Mouse (Mus musculus): ENCODE data around the gene Fam122a. TPM values are rescaled to one million over a fixed set of nuclear protein-coding genes. Genes with fewer than 3 reads are reported as not detected.

Gene Fam122a
- polyA plus RNA-seq, 1 experiment, result 12.6 TPM

DNA sequence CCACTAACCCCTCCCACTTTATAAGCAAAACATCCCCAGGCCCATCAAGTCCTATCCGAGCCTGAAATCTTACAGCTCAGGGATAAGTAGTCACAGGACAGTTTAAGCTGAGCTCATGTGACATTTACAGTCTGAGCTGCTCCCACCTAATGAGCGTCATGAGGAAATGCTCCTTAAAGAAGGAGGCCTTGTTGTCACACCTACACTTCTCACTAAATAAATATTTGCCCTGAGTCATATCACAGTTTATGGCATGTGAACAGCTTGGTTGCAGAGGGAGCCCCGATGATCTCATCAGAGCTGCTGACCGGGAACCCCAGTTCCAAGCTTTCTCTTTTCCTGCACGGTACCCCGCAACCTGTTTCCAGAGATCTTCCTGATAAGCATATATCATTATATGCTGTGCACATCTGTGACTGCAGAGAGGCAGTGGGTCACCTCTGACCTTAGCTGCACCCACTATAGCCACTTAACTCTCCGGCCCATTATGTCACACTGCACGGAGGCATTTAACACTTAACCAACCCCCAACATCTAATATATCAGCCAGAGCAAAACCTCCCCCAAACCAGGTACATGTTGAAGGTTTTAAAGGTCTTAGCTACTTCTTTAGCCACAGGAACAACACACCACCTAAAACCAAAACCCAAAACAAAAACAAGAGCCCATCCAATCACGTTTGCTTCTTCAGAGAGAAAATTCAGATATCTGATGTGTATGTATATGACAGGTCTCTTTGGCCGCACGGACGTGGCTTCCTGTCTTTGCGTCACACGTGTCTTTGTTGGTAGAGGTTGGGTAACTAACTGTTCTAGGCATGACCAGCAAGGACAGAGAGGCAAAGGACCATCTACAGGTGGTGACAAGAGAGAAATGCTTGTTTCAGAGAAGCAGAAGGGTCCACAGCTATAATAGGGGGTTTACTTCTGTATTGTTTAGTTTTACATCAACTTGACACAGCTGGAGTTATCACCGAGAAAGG, 37.8 kb upstream of the Fam122a start:
- Histone ChIP-seq H3K4me1 (ENCODE audit: control insufficient read depth, insufficient read depth, low read length) (no peaks in the 10 kb centered on the region), H3K27ac (ENCODE audit: insufficient read depth, low read length) (no peak overlapping the region), H3K4me3 (ENCODE audit: insufficient read depth, low read length) (no peak overlapping the region)
- TF ChIP-seq POLR2A (IDR thresholded peaks at IDR 0.05; ENCODE audit: low read depth, low read length), result no peak

DNA sequence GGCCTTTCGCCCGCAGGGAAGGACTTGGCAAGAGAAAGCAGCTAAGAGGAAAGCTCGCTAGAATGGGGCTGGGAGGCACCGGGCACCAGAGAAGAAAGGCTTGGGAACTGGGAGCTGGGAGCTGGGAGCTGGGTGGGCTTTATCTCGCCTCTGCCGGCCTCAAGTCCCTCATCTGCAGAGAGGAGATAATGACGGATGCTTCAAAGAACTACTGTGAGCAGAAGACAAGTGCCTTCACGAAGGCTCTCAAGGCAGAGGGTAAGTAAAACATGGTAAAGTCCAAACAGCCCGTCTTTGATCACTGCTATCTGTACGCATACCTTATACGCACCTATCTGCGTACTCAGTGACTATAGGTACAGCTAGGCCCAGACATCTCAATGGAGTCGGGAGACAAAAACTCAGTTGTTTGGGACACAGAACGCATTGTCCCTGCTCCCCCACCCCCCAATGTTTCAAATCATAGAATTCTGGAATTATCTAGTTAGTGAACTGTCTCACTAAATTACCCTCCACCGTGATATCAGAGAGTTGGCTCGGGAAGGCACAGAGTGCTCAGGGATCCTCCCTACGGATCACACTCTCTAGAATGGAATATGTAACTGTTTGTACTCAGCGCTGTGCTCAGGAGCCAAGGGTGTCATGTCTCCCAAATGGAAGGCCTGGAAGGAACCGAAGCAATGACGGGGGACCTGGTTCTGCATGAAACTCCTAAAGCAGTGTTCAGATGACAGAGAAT, 36.1 kb upstream of the Fam122a start:
- H3K4me1 ChIP-seq (ENCODE audit: control insufficient read depth, insufficient read depth, low read length), result no peaks in the 10 kb centered on the region
- TF ChIP-seq CTCF (IDR thresholded peaks at IDR 0.05; ENCODE audit: borderline replicate concordance, insufficient read depth, low read length) (no peak), POLR2A (IDR thresholded peaks at IDR 0.05; ENCODE audit: low read depth, low read length) (no peak)
- H3K27ac ChIP-seq (ENCODE audit: insufficient read depth, low read length), result no peak overlapping the region
- no peak overlapping the region for H3K4me3 ChIP-seq (ENCODE audit: insufficient read depth, low read length)

DNA sequence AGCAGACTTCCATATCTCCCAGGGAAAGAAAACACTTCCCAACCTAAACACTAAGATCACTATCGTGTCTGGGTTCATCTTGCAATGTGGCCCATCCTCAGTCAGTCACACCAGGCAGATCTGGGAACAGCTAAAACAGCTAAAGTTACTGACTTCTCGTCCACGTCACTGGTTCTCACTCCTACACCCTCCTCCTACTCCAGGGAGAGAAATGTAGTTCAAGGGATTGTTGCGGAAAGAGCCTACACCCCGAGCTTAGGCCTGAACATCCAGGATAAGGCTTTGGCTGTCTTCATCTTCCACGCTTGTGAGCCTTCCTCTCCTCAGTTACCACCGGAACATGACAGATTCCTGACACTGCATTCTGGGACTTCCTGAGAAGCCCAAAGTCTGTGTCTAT, 34.8 kb upstream of the Fam122a start:
- no peak overlapping the region for H3K27ac ChIP-seq (ENCODE audit: insufficient read depth, low read length)
- H3K4me1 ChIP-seq (ENCODE audit: control insufficient read depth, insufficient read depth, low read length), result no peaks in the 10 kb centered on the region
- H3K4me3 ChIP-seq (ENCODE audit: insufficient read depth, low read length), result no peak overlapping the region
- TF ChIP-seq POLR2A (IDR thresholded peaks at IDR 0.05; ENCODE audit: low read depth, low read length) (no peak), CTCF (IDR thresholded peaks at IDR 0.05; ENCODE audit: borderline replicate concordance, insufficient read depth, low read length) (no peak)

DNA sequence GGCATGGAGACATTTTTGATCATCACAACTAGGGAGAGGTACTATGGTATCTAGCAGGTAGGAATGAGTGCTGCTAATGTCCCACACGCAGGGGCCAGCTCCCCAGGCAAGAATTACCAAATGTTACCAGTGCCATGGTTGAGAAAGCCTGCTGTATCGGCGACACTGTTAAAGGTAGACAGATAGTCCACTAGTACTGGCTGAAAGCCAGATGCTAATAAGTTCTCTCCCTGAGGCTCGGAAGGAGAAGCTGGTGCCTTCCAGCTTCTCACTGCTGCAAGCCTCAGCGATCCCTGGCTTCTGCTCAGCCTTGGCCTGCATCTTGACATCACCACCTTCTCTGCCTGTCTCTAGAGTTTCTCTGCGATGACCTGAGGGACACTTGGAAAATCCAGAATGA, 32.2 kb upstream of the Fam122a start:
- Histone ChIP-seq H3K27ac (ENCODE audit: insufficient read depth, low read length) (no peak overlapping the region), H3K4me3 (ENCODE audit: insufficient read depth, low read length) (no peak overlapping the region), H3K4me1 (ENCODE audit: control insufficient read depth, insufficient read depth, low read length) (no peaks in the 10 kb centered on the region)
- TF ChIP-seq POLR2A (IDR thresholded peaks at IDR 0.05; ENCODE audit: low read depth, low read length) (no peak), CTCF (IDR thresholded peaks at IDR 0.05; ENCODE audit: borderline replicate concordance, insufficient read depth, low read length) (no peak)

DNA sequence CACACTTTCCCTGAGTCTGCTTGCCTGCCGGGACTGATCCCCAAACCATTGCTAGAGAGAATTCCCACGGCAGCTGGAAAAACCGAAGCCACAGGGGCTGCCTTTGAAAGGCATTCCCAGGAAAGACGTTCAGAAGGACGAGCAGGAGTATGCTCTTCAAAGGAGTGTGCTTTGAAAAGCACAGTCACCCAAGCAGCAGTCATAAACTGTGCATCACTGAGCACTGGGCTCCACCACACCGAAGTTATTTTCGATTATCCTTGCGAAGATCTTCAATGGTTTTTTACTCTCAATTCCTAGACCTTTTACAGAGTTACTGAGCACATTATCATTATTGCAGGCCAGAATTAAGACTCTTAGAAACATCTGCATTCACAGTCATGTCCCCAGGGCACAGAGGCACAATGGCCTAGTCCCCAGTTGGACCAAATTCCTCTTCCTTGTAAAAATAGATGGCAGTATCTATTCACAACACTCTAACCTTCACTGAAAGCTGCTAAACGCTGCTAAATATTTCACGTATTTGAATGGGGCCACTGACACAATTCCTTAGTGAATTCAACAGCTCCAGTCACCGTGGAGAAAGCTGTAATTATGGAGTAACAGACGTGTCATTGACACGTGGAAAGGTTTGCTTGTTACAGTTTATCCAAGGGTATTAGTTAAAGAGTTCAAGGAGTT, 31.1 kb upstream of the Fam122a start:
- no peak for TF ChIP-seq CTCF (IDR thresholded peaks at IDR 0.05; ENCODE audit: borderline replicate concordance, insufficient read depth, low read length)
- no peak for TF ChIP-seq POLR2A (IDR thresholded peaks at IDR 0.05; ENCODE audit: low read depth, low read length)
- no peak overlapping the region for H3K4me3 ChIP-seq (ENCODE audit: insufficient read depth, low read length)
- no peak overlapping the region for H3K27ac ChIP-seq (ENCODE audit: insufficient read depth, low read length)
- H3K4me1 ChIP-seq (ENCODE audit: control insufficient read depth, insufficient read depth, low read length), result no peaks in the 10 kb centered on the region

DNA sequence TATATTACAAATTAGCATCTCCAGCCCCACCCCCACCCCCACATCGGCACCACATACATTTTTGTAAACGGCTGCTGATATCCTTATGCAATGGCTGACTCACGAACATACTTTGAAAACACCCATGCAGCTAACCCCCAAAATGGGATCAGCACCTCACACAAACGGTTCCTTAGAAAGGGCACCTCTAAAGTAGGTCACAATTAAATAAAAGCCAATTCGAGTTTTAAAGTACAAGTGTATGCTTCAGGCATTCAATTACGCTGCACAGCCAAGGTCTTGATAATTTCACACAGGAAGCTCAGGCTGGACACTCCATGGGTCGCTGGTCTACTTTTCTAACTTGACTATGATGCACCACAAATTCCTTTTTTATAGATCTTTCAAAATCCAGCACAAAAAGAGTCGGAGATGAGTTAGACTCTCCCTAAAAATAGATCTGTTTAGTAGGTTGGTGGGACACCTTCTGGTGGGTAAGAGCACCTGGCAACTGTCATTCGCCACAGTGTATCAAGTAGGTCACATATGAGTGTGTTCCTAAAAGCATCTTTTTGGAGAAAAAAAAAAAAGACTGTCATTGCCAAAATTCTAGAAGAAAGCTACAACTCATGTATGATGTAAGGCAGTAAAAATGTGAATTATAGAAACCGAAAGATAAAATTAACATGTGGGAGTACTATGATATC, 25.7 kb upstream of the Fam122a start:
- Histone ChIP-seq H3K4me1 (ENCODE audit: control insufficient read depth, insufficient read depth, low read length) (no peaks in the 10 kb centered on the region), H3K27ac (ENCODE audit: insufficient read depth, low read length) (no peak overlapping the region), H3K4me3 (ENCODE audit: insufficient read depth, low read length) (no peak overlapping the region)
- TF ChIP-seq POLR2A (IDR thresholded peaks at IDR 0.05; ENCODE audit: low read depth, low read length), result no peak
- no peak for TF ChIP-seq CTCF (IDR thresholded peaks at IDR 0.05; ENCODE audit: borderline replicate concordance, insufficient read depth, low read length)

DNA sequence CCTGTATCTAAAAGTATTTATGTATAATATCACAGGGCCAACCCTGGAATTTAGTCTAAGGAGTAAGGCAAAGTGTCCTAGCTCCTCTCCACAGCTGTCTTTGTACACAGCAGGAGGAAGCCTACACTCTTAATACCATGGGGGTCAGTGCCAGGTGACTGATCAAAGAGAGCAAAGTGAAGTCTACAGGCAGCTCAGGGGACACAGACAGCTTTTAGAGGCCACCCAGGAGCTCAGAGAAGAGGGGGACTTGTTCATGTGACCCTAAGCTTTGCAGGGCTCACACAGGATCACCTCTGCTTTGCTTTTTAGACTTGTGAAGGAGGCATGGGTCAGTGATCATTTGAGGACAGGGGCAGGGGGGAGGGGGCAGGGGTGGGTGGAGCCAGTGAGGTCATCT, 24.4 kb upstream of the Fam122a start:
- no peak for TF ChIP-seq CTCF (IDR thresholded peaks at IDR 0.05; ENCODE audit: borderline replicate concordance, insufficient read depth, low read length)
- no peak for TF ChIP-seq POLR2A (IDR thresholded peaks at IDR 0.05; ENCODE audit: low read depth, low read length)
- Histone ChIP-seq H3K27ac (ENCODE audit: insufficient read depth, low read length) (no peak overlapping the region), H3K4me1 (ENCODE audit: control insufficient read depth, insufficient read depth, low read length) (no peaks in the 10 kb centered on the region), H3K4me3 (ENCODE audit: insufficient read depth, low read length) (no peak overlapping the region)

DNA sequence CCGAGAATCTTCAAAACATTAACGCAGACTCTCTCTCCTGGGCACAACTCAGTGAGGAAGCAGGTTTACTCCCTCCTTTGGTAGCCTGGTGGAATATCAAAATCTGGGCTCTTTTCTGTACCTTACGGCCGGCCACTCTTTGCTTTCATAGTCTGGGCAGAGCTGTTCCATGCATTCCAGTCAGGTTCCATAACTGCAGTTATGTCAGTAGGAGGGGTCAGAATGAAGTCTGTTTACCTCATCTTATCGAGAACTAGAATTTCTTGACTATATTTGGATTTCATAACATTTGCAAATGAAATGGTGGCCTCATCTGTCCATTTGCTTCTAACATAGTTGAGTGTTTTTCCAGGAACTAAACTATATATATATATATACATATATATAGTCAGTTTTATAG, 23.3 kb upstream of the Fam122a start:
- Histone ChIP-seq H3K4me3 (ENCODE audit: insufficient read depth, low read length) (no peak overlapping the region), H3K4me1 (ENCODE audit: control insufficient read depth, insufficient read depth, low read length) (no peaks in the 10 kb centered on the region), H3K27ac (ENCODE audit: insufficient read depth, low read length) (no peak overlapping the region)
- TF ChIP-seq POLR2A (IDR thresholded peaks at IDR 0.05; ENCODE audit: low read depth, low read length), result no peak
- no peak for TF ChIP-seq CTCF (IDR thresholded peaks at IDR 0.05; ENCODE audit: borderline replicate concordance, insufficient read depth, low read length)

DNA sequence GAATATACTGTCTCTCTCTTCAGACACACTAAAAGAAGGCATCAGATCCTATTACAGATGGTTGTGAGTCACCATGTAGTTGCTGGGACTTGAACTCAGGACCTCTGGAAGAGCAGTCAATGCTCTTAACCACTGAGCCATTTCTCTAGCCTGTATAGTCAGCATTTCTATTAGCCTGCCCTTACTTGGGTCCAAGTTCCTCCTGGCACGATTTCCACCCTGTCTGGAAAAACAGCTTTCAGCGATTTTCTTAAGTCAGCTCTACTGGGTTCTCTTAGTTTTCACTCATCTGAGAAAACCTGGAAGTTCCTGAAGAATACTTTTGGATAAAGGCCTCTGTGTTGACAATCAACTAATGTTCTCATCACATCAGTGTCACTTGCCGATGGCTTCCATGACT, 22.1 kb upstream of the Fam122a start:
- TF ChIP-seq POLR2A (IDR thresholded peaks at IDR 0.05; ENCODE audit: low read depth, low read length), result no peak
- TF ChIP-seq CTCF (IDR thresholded peaks at IDR 0.05; ENCODE audit: borderline replicate concordance, insufficient read depth, low read length), result no peak
- H3K4me3 ChIP-seq (ENCODE audit: insufficient read depth, low read length), result no peak overlapping the region
- H3K4me1 ChIP-seq (ENCODE audit: control insufficient read depth, insufficient read depth, low read length), result no peaks in the 10 kb centered on the region
- H3K27ac ChIP-seq (ENCODE audit: insufficient read depth, low read length), result no peak overlapping the region
